Mouse (Mus musculus) ES-CJ7 (cell line): ENCODE measurements around the gene Cmklr1.
A peak's percentile ranks its signal among the peaks of the same experiment; 100 is the strongest.

Experiments used
- DNase-seq: peaks from one replicate; pipeline ENCODE4 v3.0.0; 2011; ENCODE audit warnings: low read depth, low spot score

Cmklr1 gene

DNA sequence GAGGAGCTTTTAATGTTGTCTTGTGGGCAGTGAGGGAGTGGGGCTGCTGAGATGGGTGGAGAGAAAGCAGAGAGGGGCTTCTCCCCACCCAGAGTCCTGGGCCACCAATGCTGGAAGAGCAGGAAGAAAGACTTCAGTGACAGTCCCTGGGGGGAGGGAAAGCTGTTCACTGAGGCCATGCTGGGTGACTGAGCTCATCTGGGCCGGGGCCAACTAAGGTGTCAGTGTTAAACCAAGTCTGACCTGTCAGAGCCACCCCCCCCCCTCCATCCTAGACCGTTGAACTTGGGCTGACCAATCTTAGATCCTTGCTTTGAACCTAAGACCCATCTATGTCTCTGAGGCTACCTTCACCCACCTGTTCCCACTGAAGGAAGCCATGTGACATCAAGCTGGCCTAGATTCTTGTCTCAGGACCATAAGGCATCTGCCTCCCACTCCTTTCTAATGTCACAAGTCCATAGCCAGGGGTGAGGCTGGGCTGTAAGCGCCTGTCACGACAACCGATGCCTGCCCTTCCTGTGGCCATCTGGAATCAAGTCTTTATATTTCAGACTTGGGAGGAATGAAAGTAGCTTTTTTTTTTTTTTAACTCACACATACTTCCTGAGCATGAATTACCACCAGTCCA lies 60.1 kb downstream of the Cmklr1 start:
- DNase-seq: no peak

DNA sequence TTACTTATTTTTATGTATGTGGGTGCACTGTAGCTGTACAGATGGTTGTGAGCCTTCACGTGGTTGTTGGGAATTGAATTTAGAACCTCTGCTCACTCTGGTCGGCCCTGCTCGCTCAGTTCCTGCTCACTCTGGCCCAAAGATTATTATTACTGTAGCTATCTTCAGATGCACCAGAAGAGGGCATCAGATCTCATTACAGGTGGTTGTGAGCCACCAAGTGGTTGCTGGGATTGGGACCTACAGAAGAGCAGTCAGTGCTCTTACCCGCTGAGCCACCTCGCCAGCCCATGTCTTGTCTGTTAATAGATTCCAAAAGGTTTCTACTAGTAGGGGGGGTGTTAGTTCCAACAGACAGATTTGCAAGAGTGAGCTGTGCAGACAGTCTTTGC lies 63.8 kb downstream of the Cmklr1 start:
- DNase-seq: peak; percentile 80

DNA sequence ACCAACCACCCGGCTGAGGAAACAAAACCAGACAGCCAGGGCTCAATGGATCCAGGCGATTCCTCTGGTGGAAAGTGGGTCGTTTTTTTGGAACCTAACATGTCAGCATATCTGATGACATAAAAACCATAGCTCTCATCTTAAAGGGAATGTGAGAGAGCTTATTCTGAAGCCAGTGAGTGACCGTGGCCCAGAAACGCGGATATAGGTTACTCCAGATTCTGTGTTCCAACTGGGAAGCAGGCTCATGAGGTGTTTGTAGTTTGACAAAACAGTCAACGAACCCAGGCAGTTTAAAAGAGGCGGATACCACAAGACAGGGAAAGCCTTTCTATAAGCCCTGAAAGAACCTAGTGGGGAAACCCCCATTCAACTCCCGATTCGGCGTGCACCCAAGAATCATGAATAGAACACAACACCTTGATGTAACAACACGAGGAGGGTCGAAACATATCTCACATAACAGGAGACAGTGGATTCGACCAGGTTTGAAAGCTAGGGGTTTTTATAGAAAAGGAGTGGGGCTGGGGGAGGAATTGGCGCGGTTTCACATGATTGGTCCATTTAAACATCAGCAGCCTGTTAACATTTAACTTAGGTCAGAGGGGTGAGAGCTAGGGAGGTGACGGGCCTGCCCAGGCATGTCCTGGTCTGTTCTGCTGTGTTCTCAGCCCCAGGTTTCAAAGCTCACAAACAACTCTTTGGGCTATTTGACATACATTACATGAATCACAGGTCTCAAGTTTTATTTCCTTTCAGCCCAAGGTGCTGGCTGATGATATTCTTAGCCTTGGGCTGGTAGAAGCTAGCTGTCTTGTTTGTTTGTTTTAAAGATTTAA lies 64.4 kb downstream of the Cmklr1 start:
- DNase-seq: peak; percentile 80

DNA sequence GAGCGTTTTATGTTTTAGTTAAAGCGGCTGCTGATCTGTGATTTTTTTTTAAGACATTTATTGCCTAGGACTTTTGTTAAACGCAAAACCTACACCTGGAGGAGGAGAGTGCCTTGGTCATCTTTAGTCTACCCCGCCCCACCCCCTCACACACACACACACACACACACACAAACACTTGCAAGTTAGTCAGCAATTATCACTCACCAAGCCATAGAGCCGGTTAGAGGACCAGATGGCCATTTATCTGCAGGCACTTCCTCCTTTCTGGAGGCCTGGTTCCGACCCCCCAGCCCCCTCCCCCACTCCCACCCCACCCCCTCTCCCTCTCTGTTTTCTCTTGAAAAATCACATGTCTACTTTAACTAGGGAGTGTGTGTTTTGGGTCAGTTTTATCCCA lies 65.8 kb downstream of the Cmklr1 start:
- DNase-seq: no peak

DNA sequence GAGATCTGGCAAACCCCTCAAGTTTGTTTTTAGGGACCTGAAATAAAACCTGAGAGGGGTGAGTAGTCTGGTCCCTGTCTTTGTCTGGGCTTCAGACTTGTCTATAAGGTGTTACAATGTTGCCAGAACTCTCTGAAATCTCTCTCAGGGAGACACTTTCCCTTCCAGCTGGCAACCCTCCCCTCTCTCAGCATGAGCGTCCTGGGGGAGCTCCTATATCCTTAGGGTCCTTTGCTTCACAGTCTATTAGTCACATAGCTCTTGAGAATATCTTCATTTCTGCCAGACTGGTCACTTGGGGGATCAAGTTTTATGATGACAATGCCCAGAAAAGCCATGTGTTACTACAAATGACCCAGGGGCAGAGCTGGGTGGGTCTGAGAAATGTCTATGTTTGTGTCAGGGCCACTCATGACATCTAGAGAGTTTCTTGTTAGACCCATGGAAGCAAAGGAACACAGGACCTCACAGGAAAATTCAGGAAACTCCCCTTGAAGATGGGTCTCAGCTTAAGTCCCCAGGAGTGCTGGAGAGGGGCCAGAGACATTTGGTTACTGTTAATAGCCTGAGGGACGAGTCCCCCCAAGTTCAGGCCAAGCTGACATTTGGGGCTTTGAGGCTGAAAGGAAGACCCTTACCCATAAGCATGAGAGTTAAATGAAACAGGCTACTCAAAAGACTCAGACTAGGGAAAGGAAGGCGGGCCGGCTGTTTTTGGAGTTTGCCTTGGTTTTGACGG lies 66.6 kb downstream of the Cmklr1 start:
- no peak for DNase-seq

DNA sequence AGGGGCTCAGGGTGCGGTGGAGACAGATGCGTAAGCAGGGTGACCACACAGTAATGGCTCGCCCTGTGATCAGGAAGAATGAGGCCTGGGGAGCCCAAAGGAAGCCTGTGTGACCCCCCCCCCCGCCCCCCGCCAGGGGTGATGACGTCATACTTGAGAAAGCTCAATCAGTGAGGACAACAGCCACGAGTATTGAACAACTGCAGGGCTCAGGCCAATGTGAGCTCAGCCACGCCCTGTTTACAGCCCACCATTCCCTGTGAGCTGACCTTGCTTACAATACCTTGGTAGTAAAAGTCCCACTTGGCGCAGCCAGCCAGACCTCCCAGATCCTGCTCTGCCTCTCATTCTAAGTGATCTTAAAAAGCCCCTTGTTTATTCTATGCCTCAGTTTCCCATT lies 69.4 kb downstream of the Cmklr1 start:
- peak; percentile 68 for DNase-seq

DNA sequence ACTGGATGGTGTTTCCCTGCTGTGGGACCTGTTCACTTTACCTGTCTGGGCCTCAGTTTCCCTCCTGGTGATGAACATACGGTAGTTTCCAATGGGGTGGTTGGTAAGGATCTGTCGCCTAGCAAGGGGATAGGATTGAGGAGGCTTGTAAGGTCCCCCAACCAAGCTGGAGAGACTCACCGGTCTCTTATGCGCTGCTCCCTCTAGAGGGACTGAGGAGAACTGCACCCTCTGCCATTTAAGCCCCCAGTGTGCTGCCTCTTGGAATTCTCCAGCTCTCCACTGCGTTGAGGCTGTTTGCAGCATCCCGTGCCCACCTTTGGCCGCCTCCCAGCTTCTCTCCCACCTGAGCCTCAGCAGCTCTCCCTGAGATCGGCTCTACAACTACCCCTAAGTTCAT lies 70.0 kb downstream of the Cmklr1 start:
- DNase-seq: peak; percentile 89

DNA sequence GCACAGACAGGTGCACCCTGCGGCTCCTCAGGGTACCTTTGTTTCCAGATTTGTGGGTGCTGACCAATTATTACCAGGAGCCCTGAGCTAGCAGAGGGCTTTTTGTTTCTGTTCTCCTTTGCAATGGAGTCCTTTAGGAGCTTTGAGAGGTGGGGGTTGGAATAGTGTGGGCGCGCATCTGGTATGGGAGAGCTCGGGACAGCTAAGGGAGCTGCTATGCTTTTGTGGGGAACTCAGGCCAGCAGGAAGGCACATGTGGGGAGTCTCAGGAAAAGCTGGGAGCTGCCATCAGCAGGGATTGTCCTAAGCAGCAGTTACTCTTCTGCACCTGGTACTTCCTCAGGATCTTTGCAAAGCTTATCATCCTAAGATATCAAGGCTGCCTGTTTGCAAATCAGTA lies 71.1 kb downstream of the Cmklr1 start:
- no peak for DNase-seq

DNA sequence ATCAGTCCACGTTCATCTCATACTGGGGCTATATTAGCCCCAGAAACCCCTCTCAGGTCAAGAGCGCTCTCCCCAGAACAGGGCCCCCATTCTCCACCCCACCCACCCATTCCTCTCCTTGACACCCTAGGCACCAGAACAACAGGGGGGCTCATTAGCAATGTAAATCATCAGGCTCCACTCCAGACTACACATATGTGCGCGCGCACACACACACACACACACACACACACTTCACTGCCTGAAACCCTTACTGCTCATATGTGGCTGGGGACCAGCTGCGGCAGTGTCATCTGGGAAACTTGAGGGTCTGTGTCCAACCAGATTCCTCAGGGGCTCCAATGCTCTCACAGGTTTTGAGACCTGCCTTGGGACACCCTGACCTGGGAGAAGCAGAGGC lies 71.8 kb downstream of the Cmklr1 start:
- DNase-seq: no peak

DNA sequence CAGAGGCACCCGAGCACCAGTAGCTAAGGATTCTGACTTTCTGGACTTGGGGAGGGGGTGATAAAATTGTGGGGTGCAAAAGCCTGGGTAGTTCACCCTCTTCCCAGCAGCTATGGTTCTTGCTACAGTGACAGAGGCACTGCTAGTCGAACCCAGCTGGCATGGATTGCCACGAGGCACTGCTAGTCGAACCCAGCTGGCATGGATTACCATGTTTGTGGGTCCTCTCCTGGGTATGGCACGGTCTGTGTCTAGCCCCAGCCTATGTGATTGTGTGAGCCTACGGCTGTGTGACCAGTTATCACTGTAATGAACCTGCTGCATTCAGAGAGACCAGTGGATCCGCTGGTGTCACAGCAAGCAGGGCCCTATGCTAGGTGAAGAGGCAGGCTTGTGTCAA lies 72.7 kb downstream of the Cmklr1 start:
- no peak for DNase-seq

DNA sequence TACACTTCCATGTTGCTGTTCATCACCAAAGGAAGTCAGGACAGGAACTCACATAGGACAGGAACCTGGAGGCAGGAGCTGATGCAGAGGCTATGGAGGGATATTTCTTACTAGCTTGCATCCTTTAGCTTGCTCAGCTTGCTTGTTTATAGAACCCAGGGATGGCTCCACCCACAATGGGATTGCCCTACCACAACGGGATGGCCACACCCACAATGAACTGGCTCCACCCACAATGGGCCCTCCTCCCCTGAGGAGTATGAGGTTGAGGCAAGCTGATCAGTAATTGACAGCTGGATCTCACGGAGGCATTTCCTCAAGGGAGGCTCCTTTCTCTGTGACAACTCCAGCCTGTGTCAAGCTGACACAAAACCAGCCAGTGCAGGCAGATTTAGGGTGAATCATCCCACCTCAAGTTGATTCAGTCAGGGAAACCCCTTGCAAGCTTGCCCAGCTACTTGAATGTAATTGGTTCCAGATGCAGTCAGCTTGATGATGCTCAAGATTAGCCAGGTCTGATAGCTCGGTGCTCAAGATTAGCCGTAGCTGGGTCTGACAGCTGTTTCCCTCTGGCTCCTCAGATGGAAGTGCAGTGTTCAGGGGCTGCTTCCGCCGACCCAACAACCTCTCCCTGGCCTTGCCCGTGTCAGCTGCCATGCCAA lies 80.0 kb downstream of the Cmklr1 start:
- peak; percentile 79 for DNase-seq

DNA sequence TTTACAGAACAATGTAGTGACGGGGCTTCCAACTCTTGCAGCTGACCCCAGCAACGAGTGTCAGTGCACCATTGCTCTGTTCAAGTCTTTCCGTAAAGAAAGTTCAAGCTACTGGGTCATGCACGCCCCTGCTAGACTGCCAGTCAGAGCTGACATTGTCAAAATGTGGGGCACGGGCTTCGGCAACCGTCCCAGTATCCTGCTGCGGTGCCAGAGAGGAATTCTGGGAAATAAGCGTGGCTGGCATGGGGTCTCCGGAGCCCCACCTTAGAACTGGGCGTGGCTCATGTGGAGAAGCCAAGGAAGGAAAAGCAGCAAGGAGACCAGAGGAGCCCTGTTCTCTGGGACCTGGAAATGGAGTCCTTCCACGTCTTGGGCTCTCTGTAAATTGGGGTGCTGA lies 84.4 kb downstream of the Cmklr1 start:
- DNase-seq: peak; percentile 32

DNA sequence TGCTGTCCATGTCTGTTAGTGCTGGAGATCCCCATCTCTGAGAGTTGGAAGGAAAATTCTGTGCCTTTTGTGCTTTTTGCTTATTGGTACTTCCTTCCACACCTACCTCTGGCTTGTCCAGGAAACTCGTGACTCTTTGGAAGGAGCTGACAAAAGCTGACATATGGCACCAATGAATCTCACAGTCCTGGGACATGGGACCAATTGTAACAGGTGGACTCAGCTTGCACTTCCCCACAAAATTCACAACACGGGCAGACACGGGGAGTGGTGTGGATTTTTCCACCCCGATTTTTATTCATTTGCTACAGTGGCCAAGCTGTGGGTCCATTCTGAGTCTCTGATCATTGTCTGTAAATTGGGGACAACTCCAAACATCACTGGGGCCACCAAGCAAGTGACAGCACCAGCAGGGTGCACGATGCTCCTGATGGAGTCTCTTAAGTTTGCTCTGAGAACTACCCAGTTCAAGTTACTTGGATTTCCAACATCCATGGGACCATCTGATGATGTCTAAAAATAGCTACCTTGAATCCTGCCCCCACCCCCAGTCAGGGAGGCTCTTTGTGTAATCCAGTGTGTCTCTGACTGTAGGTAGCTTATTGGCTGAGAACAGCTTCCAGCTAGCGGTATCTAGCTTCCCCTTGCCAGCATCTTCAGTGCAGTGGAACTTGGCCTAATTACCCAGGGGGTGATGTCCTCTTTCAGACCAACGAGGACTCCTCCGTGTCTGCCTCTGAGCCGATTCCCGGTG lies 84.9 kb downstream of the Cmklr1 start:
- DNase-seq: no peak

DNA sequence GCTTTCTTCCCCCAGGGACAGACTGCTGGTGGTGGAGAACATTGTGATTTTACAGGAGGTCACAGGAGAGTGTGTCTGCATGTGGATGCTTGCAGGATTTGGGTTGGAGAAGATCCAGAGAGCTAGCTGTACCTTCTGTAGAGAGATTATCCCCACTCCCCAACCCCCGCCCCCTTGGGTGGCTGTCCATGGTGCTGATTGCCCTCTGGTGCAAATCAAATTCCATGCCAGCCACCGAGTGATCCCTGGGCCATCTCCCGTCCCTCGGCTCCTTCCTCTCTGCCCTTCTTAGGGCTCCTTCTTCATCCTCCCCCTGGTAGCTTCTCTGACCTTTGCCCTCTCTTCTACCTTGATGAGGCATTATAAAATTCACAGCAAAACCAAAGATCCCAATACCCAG lies 85.8 kb downstream of the Cmklr1 start:
- DNase-seq: no peak
